Comparison of ENCODE assay signal across 8 mouse cellular contexts in the genomic region with DNA sequence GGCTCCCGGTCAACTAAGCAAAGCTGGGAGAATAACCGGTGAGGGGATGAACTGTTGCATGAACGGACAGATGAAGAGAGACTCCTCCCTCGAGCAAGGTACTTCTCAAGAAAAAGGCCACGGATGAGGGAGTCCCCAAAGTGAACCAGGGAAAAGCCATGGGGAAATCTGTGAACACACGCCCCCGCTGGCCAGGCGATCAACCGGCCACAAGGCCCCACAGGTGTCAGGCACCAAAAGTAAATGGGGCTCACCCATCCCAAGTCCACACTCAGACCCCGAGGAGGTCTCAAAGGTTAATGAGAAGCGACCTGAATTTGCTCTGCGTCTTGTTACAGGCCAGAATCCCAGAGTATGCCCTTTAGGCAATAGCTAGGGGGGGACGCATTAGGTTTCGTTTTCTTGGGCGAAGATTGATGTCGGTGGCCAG. TPM values are rescaled to one million over a fixed set of nuclear protein-coding genes. Genes with fewer than 3 reads are reported as not detected.
DNase-seq lines count a peak whose midpoint lies in the region; ATAC-seq and TF ChIP-seq lines count a peak whose summit lies in the region.

No protein-coding gene starts in this region.

- WGBS in embryonic facial prominence, embryonic 14.5 days = 0% methylated on average over 16 of the region's 16 CpGs
- under 1% methylated on average over 16 of the region's 16 CpGs for WGBS in heart, postnatal 0 days
- under 1% methylated on average over 16 of the region's 16 CpGs for WGBS in macrophage (ENCODE audit: missing documents)
- 0% methylated on average over 16 of the region's 16 CpGs for WGBS in stomach, embryonic 15.5 days

- peak overlapping the region; percentile 84 for H3K4me2 ChIP-seq in embryonic facial prominence, embryonic 14.5 days (ENCODE audit: low read depth, low read length)
- peak overlapping the region; percentile 77 for H3K4me2 ChIP-seq in heart, postnatal 0 days (ENCODE audit: low read depth, low read length)
- H3K4me2 ChIP-seq in stomach, embryonic 15.5 days = peak overlapping the region; percentile 76

- no peaks in the 10 kb centered on the region for H3K27me3 ChIP-seq in embryonic facial prominence, embryonic 14.5 days (replicated peaks; ENCODE audit: control insufficient read depth, insufficient read depth, low read length)
- H3K27me3 ChIP-seq in heart, postnatal 0 days (ENCODE audit: control insufficient read depth, insufficient read depth, low read length) = no peaks in the 10 kb centered on the region
- H3K27me3 ChIP-seq in stomach, embryonic 15.5 days (replicated peaks) = no peaks in the 10 kb centered on the region

- peak overlapping the region; percentile 97 for H3K4me3 ChIP-seq in embryonic facial prominence, embryonic 14.5 days (ENCODE audit: low read depth, low read length)
- peak overlapping the region; percentile 96 for H3K4me3 ChIP-seq in heart, postnatal 0 days (ENCODE audit: low read depth, low read length)
- peak overlapping the region; percentile 91 for H3K4me3 ChIP-seq in macrophage (ENCODE audit: inconsistent target)
- H3K4me3 ChIP-seq in stomach, embryonic 15.5 days (replicated peaks) = peak overlapping the region; percentile 100

- DNase-seq in 3T3-L1 (ENCODE audit: low read depth, low spot score) (peak; percentile 48), MN1 (ENCODE audit: low spot score) (peak; percentile 52)
- peak; percentile 19 for DNase-seq in embryonic facial prominence, embryonic 14.5 days (ENCODE audit: low spot score)
- peak; percentile 31 for DNase-seq in heart, postnatal 0 days (ENCODE audit: low spot score)
- DNase-seq in kidney, postnatal 14 days = peak; percentile 48
- no peak for DNase-seq in urinary bladder, adult 2 months (ENCODE audit: low spot score)

- H3K36me3 ChIP-seq in embryonic facial prominence, embryonic 14.5 days (ENCODE audit: control insufficient read depth, insufficient read depth, low read length) = no peaks in the 10 kb centered on the region
- H3K36me3 ChIP-seq in heart, postnatal 0 days (replicated peaks; ENCODE audit: control insufficient read depth, insufficient read depth, low read length) = no peaks in the 10 kb centered on the region
- no peaks in the 10 kb centered on the region for H3K36me3 ChIP-seq in macrophage (ENCODE audit: inconsistent target)
- no peaks in the 10 kb centered on the region for H3K36me3 ChIP-seq in stomach, embryonic 15.5 days

- TF ChIP-seq EP300 in heart, postnatal 0 days (IDR thresholded peaks at IDR 0.05; ENCODE audit: low read depth) = no peak

- peaks cover 54% of the 10 kb centered on the region for H3K79me2 ChIP-seq in macrophage (ENCODE audit: inconsistent target)

- peak overlapping the region; percentile 92 for H3K9ac ChIP-seq in embryonic facial prominence, embryonic 14.5 days (ENCODE audit: low read depth, low read length)
- peak overlapping the region; percentile 74 for H3K9ac ChIP-seq in heart, postnatal 0 days (replicated peaks; ENCODE audit: low read depth, low read length)
- H3K9ac ChIP-seq in stomach, embryonic 15.5 days = peak overlapping the region; percentile 95

- peak overlapping the region; percentile 92 for H3K27ac ChIP-seq in embryonic facial prominence, embryonic 14.5 days (replicated peaks; ENCODE audit: low read depth, low read length)
- H3K27ac ChIP-seq in heart, postnatal 0 days (ENCODE audit: low read depth) = peak overlapping the region; percentile 91
- H3K27ac ChIP-seq in macrophage = peak overlapping the region; percentile 67
- peak overlapping the region; percentile 97 for H3K27ac ChIP-seq in stomach, embryonic 15.5 days

- H3K4me1 ChIP-seq in embryonic facial prominence, embryonic 14.5 days (ENCODE audit: control insufficient read depth, insufficient read depth, low read length) = peaks cover 14% of the 10 kb centered on the region
- H3K4me1 ChIP-seq in heart, postnatal 0 days (ENCODE audit: control insufficient read depth, insufficient read depth) = 0 out of 2 replicates have a peak, but pooled peaks cover 10% of the 10 kb centered on the region
- H3K4me1 ChIP-seq in stomach, embryonic 15.5 days = 0 out of 2 replicates have a peak, but pooled peaks cover 6% of the 10 kb centered on the region

- no peak for TF ChIP-seq CTCF in heart, postnatal 0 days (IDR thresholded peaks at IDR 0.05; ENCODE audit: low read depth)

- no peaks in the 10 kb centered on the region for H3K9me3 ChIP-seq in embryonic facial prominence, embryonic 14.5 days (ENCODE audit: control insufficient read depth, low read length)
- no peaks in the 10 kb centered on the region for H3K9me3 ChIP-seq in heart, postnatal 0 days (replicated peaks; ENCODE audit: control insufficient read depth, low read length)
- H3K9me3 ChIP-seq in stomach, embryonic 15.5 days = no peaks in the 10 kb centered on the region

- no peak; the same call in 1 of the 2 replicates for ATAC-seq in embryonic facial prominence, embryonic 14.5 days (ENCODE audit: low read depth)
- ATAC-seq in heart, postnatal 0 days (ENCODE audit: insufficient read depth, low read depth) = 0 out of 2 replicates have a peak, but pooled peaks have one; percentile 3
- ATAC-seq in stomach, embryonic 15.5 days (ENCODE audit: insufficient read depth, low FRiP score, low read depth) = no peak

RNA-seq across cellular contexts. Expression of gene Map2k1, which starts 0.8 kb away (rescaled TPM):
- polyA plus RNA-seq in embryonic facial prominence, embryonic 14.5 days (2014; fragmentation: Nextera tagmentation; extraction: Ambion mirVana) = 105 and 109 TPM in 2 replicates
- total RNA-seq in heart, postnatal 0 days (2014; rRNA removed; ENCODE audit: low replicate concordance) = 110 and 149 TPM in 2 replicates
- polyA plus RNA-seq in heart, postnatal 0 days (2015; fragmentation: Nextera tagmentation; extraction: Ambion mirVana) = 57.1 and 57.7 TPM in 2 replicates
- 100 to 1,000 TPM in 10 of 26 experiments, 10 to 100 TPM in 16; 62.8 to 282 (median 92.4) TPM for total RNA-seq in macrophage (2018; cell fraction: chromatin; rRNA removed)
- total RNA-seq in macrophage (2018; cell fraction: cytosol; rRNA removed) = 100 to 1,000 TPM in 12 of 26 experiments, 10 to 100 TPM in 14; 64.2 to 132 (median 94.7) TPM
- 100 to 1,000 TPM in 14 of 26 experiments, 10 to 100 TPM in 12; 46.5 to 207 (median 104) TPM for total RNA-seq in macrophage (2018; cell fraction: nucleus; rRNA removed)
- polyA plus RNA-seq in macrophage (2018) = 30.9 to 88.8 TPM (median 78.1 TPM) in 3 replicates
- 85.5 and 88.6 TPM in 2 replicates for polyA plus RNA-seq in stomach, embryonic 15.5 days (2015; fragmentation: Nextera tagmentation; extraction: Ambion mirVana)
- 63.7 and 67.4 TPM in 2 replicates for polyA plus RNA-seq in urinary bladder, adult 2 months (2012; rRNA removed)

RNA-seq across cellular contexts. Expression of gene Uchl4, which starts 17.6 kb away (rescaled TPM):
- 2.2 and 2.3 TPM in 2 replicates for polyA plus RNA-seq in embryonic facial prominence, embryonic 14.5 days (2014; fragmentation: Nextera tagmentation; extraction: Ambion mirVana)
- not detected in 2 replicates for total RNA-seq in heart, postnatal 0 days (2014; rRNA removed; ENCODE audit: low replicate concordance)
- polyA plus RNA-seq in heart, postnatal 0 days (2015; fragmentation: Nextera tagmentation; extraction: Ambion mirVana) = 0.75 and 1.1 TPM in 2 replicates
- not detected for total RNA-seq in macrophage (2018; cell fraction: chromatin; rRNA removed)
- total RNA-seq in macrophage (2018; cell fraction: cytosol; rRNA removed) = under 1 TPM in 3 of 26 experiments, not detected in 23; 0.05 to 0.15 (median 0.12) TPM
- not detected for total RNA-seq in macrophage (2018; cell fraction: nucleus; rRNA removed)
- 0.13 TPM in 1 of 3 replicates, not detected in the others for polyA plus RNA-seq in macrophage (2018)
- 3.2 and 5.0 TPM in 2 replicates for polyA plus RNA-seq in stomach, embryonic 15.5 days (2015; fragmentation: Nextera tagmentation; extraction: Ambion mirVana)
- polyA plus RNA-seq in urinary bladder, adult 2 months (2012; rRNA removed) = 0.27 and 0.39 TPM in 2 replicates

RNA-seq across cellular contexts. Expression of gene Tipin, which starts 28.8 kb away (rescaled TPM):
- polyA plus RNA-seq in embryonic facial prominence, embryonic 14.5 days (2014; fragmentation: Nextera tagmentation; extraction: Ambion mirVana) = 168 and 218 TPM in 2 replicates
- total RNA-seq in heart, postnatal 0 days (2014; rRNA removed; ENCODE audit: low replicate concordance) = 19.8 and 20.9 TPM in 2 replicates
- polyA plus RNA-seq in heart, postnatal 0 days (2015; fragmentation: Nextera tagmentation; extraction: Ambion mirVana) = 54.1 and 60.7 TPM in 2 replicates
- 10 to 100 TPM in 6 of 26 experiments, 1 to 10 TPM in 18, under 1 TPM in 2; 0.75 to 15.9 (median 6.6) TPM for total RNA-seq in macrophage (2018; cell fraction: chromatin; rRNA removed)
- 10 to 100 TPM in 23 of 26 experiments, 1 to 10 TPM in 3; 5.9 to 20.1 (median 13.4) TPM for total RNA-seq in macrophage (2018; cell fraction: cytosol; rRNA removed)
- 10 to 100 TPM in 7 of 26 experiments, 1 to 10 TPM in 19; 2.1 to 27.6 (median 5.8) TPM for total RNA-seq in macrophage (2018; cell fraction: nucleus; rRNA removed)
- polyA plus RNA-seq in macrophage (2018) = 13.3 to 77.2 TPM (median 22.0 TPM) in 3 replicates
- 182 and 194 TPM in 2 replicates for polyA plus RNA-seq in stomach, embryonic 15.5 days (2015; fragmentation: Nextera tagmentation; extraction: Ambion mirVana)
- polyA plus RNA-seq in urinary bladder, adult 2 months (2012; rRNA removed) = 39.2 and 43.9 TPM in 2 replicates
